Mouse (Mus musculus) urinary bladder, adult 2 months (tissue): ENCODE measurements around the gene Enox1. TPM values are rescaled to one million over a fixed set of nuclear protein-coding genes. Genes with fewer than 3 reads are reported as not detected.
A peak's percentile ranks its signal among the peaks of the same experiment; 100 is the strongest.
"Not testable (repeated sequence)": the region's sequence is repeated elsewhere in the genome, so short reads cannot be mapped to it uniquely, and the experiment has no call there.

Experiments used
- DNase-seq: peaks from one replicate; pipeline ENCODE4 v3.0.0; 2022; ENCODE audit warnings: low spot score
- polyA plus RNA-seq: library from polyadenylated mRNA; depleted of rRNA; stranded (reverse); fragments of >200 nt; gene quantifications from 2 replicates; pipeline ENCODE4 v1.2.3, GENCODE M21; 2012; rRNA removed

Enox1 gene
- 1.6 and 1.8 TPM in 2 replicates for polyA plus RNA-seq

- DNase-seq = peak; percentile 33
These were observed at the start of gene Enox1 for GRCm38 (mm10) chr14:77156222-77156910. Gene Enox1 (plus strand): TSS chr14:77156763.

DNA sequence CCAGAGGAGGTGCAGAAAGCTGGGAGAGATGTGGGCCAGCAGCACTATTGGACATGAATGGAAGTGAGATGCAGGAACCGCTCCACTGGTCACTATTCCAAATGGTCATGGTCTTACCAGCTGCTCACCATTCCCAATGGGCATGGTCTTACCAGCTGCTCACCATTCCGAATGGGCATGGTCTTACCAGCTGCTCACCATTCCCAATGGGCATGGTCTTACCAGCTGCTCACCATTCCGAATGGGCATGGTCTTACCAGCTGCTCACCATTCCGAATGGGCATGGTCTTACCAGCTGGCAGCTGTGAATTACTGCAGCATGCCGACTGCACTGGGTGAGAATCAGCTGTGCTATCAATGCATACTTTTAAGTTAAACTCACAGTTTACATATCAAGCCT is 45.9 kb upstream of the Enox1 start:
- DNase-seq = not testable (repeated sequence)

DNA sequence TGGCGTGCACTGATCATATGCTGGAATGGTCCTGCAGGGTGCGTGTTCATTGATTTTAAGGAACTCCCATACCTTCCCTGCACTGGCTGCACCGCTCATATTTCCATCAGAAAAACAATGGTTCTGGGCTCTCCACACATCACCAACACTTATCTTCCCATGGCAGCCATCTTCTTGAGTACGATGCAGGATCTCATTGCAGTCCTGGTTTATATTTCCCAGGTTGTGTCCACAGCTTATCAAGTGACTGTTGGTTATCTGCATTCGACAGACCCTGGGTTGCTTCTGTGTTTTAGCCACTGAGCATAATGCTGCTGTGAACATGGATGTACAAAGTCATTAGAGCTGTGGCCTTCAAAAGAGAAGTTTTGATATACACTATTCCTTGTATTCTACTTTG is 26.0 kb upstream of the Enox1 start:
- DNase-seq = no peak

DNA sequence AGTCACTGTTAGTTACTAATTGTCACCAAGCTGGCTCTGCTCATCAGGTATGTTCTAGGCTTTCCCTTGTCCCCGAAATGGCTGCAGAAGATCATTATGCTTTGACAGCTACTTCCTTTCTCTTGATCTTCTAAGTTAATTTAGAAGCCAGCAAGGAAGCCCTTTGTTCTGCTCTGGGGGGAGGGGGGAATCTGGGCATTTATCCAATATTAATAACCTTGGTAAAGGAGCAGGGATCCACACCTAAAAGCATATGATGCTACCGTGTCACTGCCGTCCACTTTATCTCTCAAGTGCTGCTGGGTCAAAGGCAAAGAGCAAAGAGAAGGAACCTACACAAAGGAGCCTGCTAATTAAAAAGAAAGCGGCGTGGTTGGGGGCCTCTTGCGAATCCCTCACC is 19.6 kb upstream of the Enox1 start:
- DNase-seq = no peak

DNA sequence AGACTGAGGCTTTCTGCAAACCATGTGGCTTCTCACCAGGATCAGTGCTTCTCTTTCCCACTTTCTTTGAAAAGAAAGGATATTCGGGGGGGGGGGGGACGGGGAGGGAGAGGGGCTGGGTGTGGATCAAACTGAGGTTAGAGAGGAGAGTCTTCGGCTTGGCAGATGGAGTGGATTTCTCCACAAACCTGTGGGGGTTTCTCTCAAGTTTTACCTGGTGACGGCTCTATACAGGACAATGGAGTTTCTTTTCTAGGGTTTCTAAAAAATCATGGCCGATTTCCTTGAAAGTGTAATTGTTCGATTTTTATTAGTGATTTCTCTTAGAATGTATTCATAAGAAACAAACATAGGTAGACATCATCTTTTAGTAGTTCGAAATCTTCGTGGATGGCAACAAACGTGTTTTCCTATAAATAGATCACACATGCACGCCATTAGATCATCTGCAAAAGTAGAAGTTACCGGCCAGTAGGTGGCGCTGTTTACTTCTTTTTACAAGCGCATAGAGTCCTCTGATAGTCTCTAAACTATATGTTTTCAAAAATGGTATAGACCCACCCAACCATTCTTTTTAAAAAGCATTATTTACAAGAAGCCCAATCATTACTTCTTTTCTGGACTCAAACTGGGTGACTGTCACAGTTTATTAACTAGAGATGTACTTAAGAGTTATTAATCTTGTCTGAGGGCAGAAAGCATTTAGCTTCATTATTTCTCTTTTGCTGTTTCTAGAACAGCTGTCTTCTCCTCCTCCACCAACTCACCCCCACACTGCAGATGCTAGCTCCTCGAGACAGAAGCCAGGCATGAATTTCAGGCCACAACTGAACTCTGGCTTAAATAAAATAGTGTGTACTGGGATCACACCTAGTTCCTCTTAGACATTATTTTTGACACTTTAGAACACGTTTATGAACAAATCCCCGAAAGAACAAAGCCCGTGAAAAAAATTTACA is 15.0 kb upstream of the Enox1 start:
- DNase-seq = peak; percentile 34

DNA sequence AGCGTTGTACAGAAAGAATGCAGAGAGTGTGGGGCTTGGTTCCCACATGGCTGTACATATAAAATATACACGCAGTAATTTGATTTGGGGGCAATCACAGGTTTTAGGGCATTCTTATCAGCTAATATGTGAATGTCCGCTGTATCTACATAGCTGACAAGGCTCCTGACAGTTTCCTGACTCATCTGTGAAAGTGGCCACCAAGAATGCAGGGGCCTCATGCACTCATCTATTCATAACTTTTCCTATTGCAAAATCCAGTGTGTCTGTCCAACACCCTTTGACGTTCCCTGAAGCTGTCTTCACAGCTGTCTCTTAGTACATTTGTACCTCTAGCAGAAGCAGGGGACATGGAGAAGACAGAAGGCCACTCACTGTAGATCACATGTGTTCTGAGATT is 11.5 kb upstream of the Enox1 start:
- no peak for DNase-seq

DNA sequence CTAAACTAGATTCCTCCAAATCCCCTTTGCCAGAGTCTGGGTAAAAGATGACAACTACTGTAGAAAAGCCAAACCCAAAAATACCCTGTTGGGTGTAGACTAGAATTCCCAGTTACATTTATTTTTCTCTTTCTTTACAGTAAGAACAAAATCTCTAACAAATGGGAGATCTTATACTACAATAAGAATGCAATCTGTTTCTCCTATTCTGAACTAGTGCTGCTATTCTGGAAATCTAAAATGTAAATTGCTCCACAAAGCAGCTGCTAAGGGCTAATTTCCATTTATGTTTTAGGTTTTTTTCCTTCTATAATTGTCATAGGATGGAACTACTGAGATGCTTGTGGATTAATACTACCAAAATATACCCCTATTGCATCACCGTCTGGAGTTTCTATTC is 8.9 kb upstream of the Enox1 start:
- no peak for DNase-seq

DNA sequence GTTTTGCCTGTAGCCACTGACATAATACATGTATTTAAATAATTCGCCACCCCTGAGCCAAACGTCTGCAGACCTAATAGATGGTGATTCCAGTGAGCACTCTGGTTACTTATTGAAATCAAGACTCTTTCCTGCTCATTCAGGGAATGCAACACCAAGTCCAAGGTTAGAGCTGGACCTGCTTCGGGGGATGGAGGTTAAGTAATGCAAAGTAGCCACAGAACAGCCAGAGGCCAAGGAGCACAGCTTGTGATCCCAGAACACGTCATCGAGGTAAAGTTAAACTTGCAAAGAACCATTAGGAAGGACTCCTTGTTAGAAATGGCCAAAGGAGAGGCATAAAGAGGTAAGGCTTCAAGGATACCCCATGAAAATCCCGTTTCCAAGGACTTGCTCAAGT is 6.0 kb upstream of the Enox1 start:
- no peak for DNase-seq

DNA sequence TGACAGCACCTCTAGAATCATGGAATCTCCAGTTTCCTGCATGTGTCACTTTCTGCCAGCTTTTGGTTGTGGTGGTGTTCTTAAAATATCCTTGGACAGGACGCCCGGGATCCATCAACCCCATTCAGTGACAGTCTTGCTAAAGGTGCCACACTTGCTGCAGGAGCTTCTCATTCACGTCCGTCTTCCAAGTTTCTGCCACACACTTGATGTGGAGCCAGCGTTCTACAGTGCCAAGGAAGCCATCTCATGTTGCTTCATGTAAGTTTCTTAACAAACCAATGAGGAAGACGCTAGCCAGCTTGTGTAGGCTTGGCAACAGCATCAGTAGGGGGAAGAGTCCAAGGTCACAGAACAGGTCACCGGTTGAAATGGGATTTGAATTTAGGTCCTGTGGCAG is 5.1 kb upstream of the Enox1 start:
- no peak for DNase-seq

DNA sequence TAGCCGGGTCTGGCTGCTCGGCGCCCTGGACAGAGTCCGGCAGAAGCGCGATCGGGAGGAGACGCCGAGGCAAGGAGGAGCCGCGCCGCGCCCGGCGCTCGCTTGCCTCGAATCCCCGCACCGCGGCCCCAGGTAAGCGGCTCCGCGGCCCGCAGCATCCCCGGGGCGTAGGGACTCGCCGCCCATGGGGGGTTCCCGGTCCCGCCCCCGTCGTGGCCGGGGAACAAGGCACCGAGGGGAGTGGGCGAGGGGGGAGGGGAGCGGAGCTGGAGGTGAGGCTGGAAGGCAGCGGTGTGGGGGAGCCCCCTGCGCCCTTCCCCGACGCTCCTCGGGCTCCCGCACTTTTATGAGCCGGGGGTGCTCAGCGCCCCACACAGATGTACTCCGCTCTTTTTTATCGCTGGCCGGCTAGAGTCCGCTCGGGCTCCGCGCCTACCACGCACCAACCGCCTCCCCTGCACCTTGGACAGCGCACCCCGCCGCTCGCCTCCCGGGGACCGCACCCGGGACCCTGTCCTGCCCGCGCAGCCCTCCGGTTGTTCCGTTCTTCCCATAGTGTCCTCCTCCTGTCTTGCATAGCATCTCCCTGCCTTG is 445 bp downstream of the Enox1 start:
- peak; percentile 23 for DNase-seq

DNA sequence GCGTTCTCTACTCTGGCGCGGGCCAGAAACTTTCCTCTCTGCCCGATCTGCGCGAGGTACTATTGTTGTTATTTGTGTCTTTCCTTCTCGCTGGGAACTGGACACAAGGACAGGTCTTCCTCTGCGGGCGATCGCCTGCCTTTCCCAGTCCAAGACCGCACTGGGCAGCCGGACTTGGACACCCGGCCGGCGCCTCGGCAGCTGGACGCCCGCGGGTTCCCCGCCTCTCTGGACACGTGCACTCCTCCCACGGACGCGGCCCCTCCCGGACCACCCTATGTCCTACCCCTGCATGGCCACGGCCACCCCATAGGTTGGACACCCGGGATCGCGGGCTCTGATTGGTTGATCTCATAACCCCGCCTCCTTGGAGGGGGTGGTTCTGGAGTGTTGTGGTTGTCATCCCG is 945 bp downstream of the Enox1 start:
- DNase-seq = peak; percentile 23

DNA sequence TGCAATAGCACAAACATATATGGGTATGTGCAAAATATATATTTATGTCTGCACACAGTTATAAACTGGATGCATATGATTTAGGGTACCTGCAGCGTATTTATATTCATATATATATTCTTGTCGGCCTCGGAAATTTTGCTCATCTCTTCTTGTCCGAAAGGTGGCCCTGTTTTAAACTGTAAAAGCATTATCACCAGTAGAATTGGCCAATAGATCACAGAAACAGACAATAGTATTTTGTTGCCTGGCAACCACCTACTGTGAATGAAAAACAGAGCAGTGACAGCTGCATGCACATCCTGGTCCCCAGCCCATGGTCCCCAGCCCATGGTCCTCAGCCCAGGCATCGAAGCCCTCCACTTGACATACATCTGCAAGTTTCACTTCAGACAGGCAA is 2.8 kb downstream of the Enox1 start:
- DNase-seq = no peak

GRCm38 (mm10) chr14:77162496-77162895 is 5.9 kb downstream of the Enox1 start:
- no peak for DNase-seq

DNA sequence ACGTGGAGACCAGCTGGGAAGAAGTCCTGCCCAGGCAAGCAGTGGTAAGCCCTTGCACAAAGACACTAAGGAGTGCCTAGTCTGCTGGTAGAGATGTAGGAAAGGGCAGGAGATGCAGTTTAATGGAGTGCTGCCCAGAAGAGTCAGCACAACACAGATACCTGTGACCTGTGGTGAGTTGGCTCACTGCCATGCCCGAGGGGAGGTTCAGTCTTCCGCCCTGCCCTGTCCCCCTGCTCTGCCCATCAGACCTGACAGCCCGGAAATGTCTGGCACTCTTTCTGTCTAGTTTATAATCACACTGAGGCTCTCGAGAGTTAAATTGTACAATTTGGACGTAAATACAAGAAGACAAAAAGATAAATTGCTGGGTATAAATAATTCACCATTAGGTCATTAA is 7.8 kb downstream of the Enox1 start:
- DNase-seq = no peak

GRCm38 (mm10) chr14:77168161-77168560 is 11.6 kb downstream of the Enox1 start:
- DNase-seq = no peak

DNA sequence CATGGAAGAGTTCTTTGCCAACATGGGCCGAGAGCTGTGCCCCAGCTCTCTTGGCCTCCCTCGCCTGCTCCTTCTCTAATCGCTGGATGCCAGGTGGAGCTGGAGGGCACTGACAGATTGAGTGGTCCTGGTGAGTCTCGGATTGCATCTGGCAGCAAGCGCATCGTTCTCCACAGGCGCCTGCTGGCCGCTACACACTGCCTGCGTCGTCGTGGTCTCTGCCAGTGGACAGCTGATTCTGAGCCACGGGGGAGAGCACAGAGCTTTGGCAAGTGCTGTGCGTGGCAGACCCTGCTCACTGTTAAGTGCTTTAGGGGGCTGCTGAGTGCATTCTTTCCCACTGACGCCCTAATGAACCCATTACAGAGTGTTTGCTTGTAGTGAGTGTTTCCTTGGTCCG is 17.9 kb downstream of the Enox1 start:
- DNase-seq = no peak

GRCm38 (mm10) chr14:77174931-77175330 is 18.4 kb downstream of the Enox1 start:
- DNase-seq = no peak

- no peak for DNase-seq
These were observed 23.7 kb downstream of the Enox1 start for GRCm38 (mm10) chr14:77180241-77180640.

DNA sequence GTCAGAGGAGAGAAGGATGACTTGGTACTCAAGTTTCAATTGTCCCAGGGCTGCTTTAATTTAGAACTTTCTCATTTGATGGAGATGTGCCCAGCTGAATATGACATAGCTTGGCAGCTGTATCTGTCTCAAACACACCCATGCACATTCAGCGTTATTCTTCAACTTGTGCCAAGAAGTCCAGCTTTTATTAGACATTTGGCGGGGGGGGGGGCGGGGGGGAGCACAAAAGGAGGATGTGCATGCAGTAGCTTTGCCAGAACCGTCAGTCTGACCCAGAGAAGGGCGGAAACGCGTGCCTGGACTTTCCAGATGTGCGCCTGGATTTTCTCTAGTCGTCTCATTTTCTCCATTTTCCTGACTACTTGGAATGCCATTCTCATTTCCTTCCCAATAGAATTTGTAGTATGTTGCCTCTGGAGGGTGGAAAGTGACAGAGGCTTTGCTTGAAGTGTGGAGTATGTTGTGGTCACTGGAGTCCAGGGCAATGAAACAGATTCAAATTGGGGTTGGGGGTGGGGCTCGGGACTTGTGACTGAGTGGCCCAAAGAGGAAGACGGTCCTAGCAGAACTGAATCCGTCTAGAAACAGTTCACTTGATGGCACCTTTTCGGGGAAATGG is 24.3 kb downstream of the Enox1 start:
- DNase-seq = no peak

DNA sequence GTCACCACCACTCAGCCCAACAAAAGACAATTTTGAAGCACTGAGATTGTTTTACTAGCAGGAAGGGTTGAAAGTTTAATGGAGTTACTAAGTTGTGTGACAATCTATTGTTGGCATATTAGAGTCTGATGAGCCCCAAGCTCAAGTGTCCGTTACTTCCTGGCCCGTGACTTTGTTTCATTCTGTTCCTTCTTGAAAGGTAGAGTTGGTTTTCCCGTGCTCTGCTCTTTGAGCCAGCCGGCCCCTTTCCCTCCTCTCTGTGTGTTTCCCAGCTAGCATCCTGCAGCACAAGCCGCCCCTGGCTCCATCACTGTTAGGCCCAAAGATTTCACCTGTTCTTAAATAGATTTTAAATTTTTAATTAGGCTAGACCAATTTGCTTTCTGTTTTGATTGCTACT is 26.9 kb downstream of the Enox1 start:
- no peak for DNase-seq

- DNase-seq = no peak
These were observed 33.6 kb downstream of the Enox1 start for GRCm38 (mm10) chr14:77190158-77190557.

DNA sequence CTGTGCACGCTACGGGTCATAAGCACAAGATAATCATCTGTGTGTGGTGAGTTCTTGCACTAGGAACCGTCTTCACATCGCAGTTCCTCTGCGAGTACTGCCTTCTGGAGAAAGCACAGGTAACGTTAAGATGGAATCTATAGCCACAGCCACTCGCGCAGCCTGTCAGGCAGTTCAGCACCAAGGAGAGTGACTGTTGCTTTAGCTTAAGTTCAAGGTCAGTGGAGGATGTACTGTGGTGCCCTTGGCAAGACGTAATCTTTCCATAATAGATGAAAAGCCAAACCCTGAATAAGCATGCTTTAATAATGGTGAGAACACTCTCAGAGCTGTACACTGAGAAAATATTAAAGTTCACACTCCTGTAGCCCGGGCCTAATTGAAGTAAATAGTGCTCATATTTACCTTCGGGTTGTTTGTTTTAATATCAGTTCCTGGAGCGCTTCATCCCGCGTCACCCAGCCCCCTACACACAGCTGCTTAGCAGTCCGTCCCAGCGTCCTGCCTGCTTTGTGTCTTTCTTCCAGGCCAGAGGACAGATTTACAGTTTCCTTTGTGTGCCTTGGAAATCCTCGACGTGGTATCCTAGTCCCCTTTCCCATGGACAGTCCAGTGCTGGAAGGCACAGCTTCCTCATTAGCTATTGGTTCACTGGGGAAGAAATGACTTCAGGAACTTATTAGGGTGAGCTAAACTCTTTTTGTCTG is 38.9 kb downstream of the Enox1 start:
- no peak for DNase-seq
